Mouse (Mus musculus): ENCODE measurements around the gene Sardh. TPM values are rescaled to one million over a fixed set of nuclear protein-coding genes. Genes with fewer than 3 reads are reported as not detected.
A peak's percentile ranks its signal among the peaks of the same experiment; 100 is the strongest.

The Sardh gene
- polyA plus RNA-seq, 1 experiment = 4.7 TPM

- TF ChIP-seq CTCF (IDR thresholded peaks at IDR 0.05; ENCODE audit: borderline replicate concordance, extremely low read depth, insufficient read depth, insufficient read length) (no peak), POLR2A (IDR thresholded peaks at IDR 0.05; ENCODE audit: borderline replicate concordance, extremely low read depth, insufficient read depth, insufficient read length, poor library complexity, severe bottlenecking) (no peak)
- no peak for DNase-seq (ENCODE audit: low read depth)
Measured at GRCm38 (mm10) chr2:27262984-27263383, 14.8 kb upstream of the Sardh start.

GRCm38 (mm10) chr2:27251434-27251833 is 3.3 kb upstream of the Sardh start:
- DNase-seq (ENCODE audit: low read depth) = no peak
- no peak for TF ChIP-seq CTCF (IDR thresholded peaks at IDR 0.05; ENCODE audit: borderline replicate concordance, extremely low read depth, insufficient read depth, insufficient read length)

- DNase-seq (ENCODE audit: low read depth) = no peak
- TF ChIP-seq CTCF (IDR thresholded peaks at IDR 0.05; ENCODE audit: borderline replicate concordance, extremely low read depth, insufficient read depth, insufficient read length) (no peak), POLR2A (IDR thresholded peaks at IDR 0.05; ENCODE audit: borderline replicate concordance, extremely low read depth, insufficient read depth, insufficient read length, poor library complexity, severe bottlenecking) (no peak)
Measured at GRCm38 (mm10) chr2:27247487-27247863, 662 bp downstream of the Sardh start.

GRCm38 (mm10) chr2:27246712-27247486 is 1.2 kb downstream of the Sardh start:
- TF ChIP-seq CTCF (IDR thresholded peaks at IDR 0.05; ENCODE audit: borderline replicate concordance, extremely low read depth, insufficient read depth, insufficient read length) = no peak
- no peak for TF ChIP-seq POLR2A (IDR thresholded peaks at IDR 0.05; ENCODE audit: borderline replicate concordance, extremely low read depth, insufficient read depth, insufficient read length, poor library complexity, severe bottlenecking)
- DNase-seq (ENCODE audit: low read depth) = peak; percentile 77

GRCm38 (mm10) chr2:27245947-27246346 is 2.2 kb downstream of the Sardh start:
- TF ChIP-seq POLR2A (IDR thresholded peaks at IDR 0.05; ENCODE audit: borderline replicate concordance, extremely low read depth, insufficient read depth, insufficient read length, poor library complexity, severe bottlenecking) (no peak), CTCF (IDR thresholded peaks at IDR 0.05; ENCODE audit: borderline replicate concordance, extremely low read depth, insufficient read depth, insufficient read length) (no peak)
- no peak for DNase-seq (ENCODE audit: low read depth)

- TF ChIP-seq POLR2A (IDR thresholded peaks at IDR 0.05; ENCODE audit: borderline replicate concordance, extremely low read depth, insufficient read depth, insufficient read length, poor library complexity, severe bottlenecking) (no peak), CTCF (IDR thresholded peaks at IDR 0.05; ENCODE audit: borderline replicate concordance, extremely low read depth, insufficient read depth, insufficient read length) (peak; percentile 91)
- peak; percentile 54 for DNase-seq (ENCODE audit: low read depth)
Measured at GRCm38 (mm10) chr2:27237342-27237741, 10.8 kb downstream of the Sardh start.

GRCm38 (mm10) chr2:27235729-27236128 is 12.4 kb downstream of the Sardh start:
- TF ChIP-seq CTCF (IDR thresholded peaks at IDR 0.05; ENCODE audit: borderline replicate concordance, extremely low read depth, insufficient read depth, insufficient read length) (peak; percentile 91), POLR2A (IDR thresholded peaks at IDR 0.05; ENCODE audit: borderline replicate concordance, extremely low read depth, insufficient read depth, insufficient read length, poor library complexity, severe bottlenecking) (no peak)
- DNase-seq (ENCODE audit: low read depth) = peak; percentile 83

- TF ChIP-seq POLR2A (IDR thresholded peaks at IDR 0.05; ENCODE audit: borderline replicate concordance, extremely low read depth, insufficient read depth, insufficient read length, poor library complexity, severe bottlenecking) = no peak
- TF ChIP-seq CTCF (IDR thresholded peaks at IDR 0.05; ENCODE audit: borderline replicate concordance, extremely low read depth, insufficient read depth, insufficient read length) = no peak
- no peak for DNase-seq (ENCODE audit: low read depth)
Measured at GRCm38 (mm10) chr2:27232376-27232775, 15.8 kb downstream of the Sardh start.

- TF ChIP-seq CTCF (IDR thresholded peaks at IDR 0.05; ENCODE audit: borderline replicate concordance, extremely low read depth, insufficient read depth, insufficient read length) = no peak
- no peak for TF ChIP-seq POLR2A (IDR thresholded peaks at IDR 0.05; ENCODE audit: borderline replicate concordance, extremely low read depth, insufficient read depth, insufficient read length, poor library complexity, severe bottlenecking)
- DNase-seq (ENCODE audit: low read depth) = no peak
Measured at GRCm38 (mm10) chr2:27229481-27230105, 18.5 kb downstream of the Sardh start.

GRCm38 (mm10) chr2:27228809-27229480 is 19.2 kb downstream of the Sardh start:
- no peak for TF ChIP-seq POLR2A (IDR thresholded peaks at IDR 0.05; ENCODE audit: borderline replicate concordance, extremely low read depth, insufficient read depth, insufficient read length, poor library complexity, severe bottlenecking)
- no peak for TF ChIP-seq CTCF (IDR thresholded peaks at IDR 0.05; ENCODE audit: borderline replicate concordance, extremely low read depth, insufficient read depth, insufficient read length)
- DNase-seq (ENCODE audit: low read depth) = no peak

- TF ChIP-seq CTCF (IDR thresholded peaks at IDR 0.05; ENCODE audit: borderline replicate concordance, extremely low read depth, insufficient read depth, insufficient read length) = no peak
- no peak for TF ChIP-seq POLR2A (IDR thresholded peaks at IDR 0.05; ENCODE audit: borderline replicate concordance, extremely low read depth, insufficient read depth, insufficient read length, poor library complexity, severe bottlenecking)
- no peak for DNase-seq (ENCODE audit: low read depth)
Measured at GRCm38 (mm10) chr2:27226572-27226971, 21.6 kb downstream of the Sardh start.

All from brain, embryonic 14.5 days (tissue).